Mouse (Mus musculus): Measurements from ENCODE around the gene Mgrn1. TPM values are rescaled to one million over a fixed set of nuclear protein-coding genes. Genes with fewer than 3 reads are reported as not detected.
A peak's percentile ranks its signal among the peaks of the same experiment; 100 is the strongest.

Mgrn1 gene
- total RNA-seq, 2 experiments from 2014 or later, result 213 to 223 TPM

- DNase-seq (ENCODE audit: low spot score in 2 of 2), result no peak
These were observed 20.5 kb downstream of the Mgrn1 start for GRCm38 (mm10) chr16:4906559-4906958.

GRCm38 (mm10) chr16:4907386-4907785, 21.3 kb downstream of the Mgrn1 start:
- DNase-seq (ENCODE audit: low spot score in 2 of 2), result no peak

DNA sequence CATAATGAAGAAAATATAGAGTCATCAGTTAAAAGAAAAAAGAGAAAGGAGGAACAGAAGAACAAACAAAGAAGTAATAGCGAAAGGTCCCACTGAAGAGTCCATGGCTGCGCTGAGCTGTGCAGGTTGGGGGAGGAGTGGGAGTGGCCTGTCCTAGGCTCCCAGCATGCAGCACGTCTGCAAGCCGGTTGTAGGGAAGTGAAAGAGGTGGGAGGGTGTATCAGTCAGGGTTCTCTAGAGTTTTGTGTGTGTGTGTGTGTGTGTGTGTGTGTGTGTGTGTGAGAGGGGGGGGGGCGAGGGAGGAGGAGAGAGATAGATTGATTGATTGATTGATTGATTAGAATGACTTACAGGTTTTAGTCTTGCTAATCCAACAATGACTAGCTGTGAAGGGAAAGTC, 21.9 kb downstream of the Mgrn1 start:
- no peak for DNase-seq (ENCODE audit: low spot score in 2 of 2)

GRCm38 (mm10) chr16:4909745-4910144, 23.7 kb downstream of the Mgrn1 start:
- DNase-seq (ENCODE audit: low spot score in 2 of 2), result no peak

- DNase-seq (ENCODE audit: low spot score in 2 of 2), result no peak
These were observed 24.7 kb downstream of the Mgrn1 start for GRCm38 (mm10) chr16:4910758-4911157.

- no peak for DNase-seq (ENCODE audit: low spot score in 2 of 2)
These were observed 26.1 kb downstream of the Mgrn1 start for GRCm38 (mm10) chr16:4912074-4912648.

- no peak for DNase-seq (ENCODE audit: low spot score in 2 of 2)
These were observed 27.1 kb downstream of the Mgrn1 start for GRCm38 (mm10) chr16:4912907-4913782.

DNA sequence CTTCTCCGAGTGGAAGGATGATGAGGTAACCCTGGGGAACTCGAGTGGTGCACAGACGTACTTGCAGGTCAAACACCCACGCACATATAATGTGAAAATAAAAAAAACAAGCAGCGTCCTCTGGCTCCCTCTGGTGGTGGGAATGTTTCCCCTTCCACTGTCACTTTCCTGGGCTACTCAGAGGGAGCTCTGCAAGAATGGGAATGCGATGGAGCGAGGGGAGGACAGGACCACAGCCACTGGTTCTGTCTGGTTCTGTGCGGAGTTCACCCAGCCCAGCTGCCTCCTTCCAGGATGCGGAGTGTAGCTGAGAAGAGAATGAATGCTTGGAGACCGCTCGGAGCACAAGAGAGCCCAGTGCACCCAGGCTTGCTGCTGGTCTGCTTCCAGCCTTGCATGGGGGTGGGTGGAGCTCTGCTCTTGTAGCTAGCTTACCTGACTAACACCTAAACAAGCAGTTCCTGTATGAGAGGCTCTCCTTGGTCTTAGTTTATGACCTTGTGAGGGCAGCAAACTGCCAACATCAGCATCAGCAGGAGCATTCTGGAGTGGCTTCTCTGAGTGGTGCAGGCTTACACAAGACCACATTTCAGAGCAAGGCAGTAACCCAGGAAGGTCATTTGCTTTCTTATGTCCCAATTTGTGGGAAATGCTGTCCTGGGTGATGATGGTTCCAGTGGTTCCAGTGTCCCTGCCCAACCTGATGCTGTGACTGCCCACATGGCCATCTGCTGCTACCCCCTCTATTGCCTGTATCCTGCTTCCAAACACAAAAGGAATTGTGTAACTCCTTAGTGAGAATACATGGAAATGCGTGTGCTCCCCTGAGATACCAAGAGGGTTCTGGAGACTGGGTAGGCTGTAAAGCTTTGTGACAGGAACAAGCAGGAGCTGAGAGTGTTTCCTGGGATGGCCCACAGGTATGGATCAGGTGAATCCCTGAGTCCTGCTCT, 28.0 kb downstream of the Mgrn1 start:
- peak; percentile 89 to 92 for DNase-seq (ENCODE audit: low spot score in 2 of 2)

- DNase-seq (ENCODE audit: low spot score in 2 of 2), result no peak
These were observed 29.9 kb downstream of the Mgrn1 start for GRCm38 (mm10) chr16:4915931-4916330.

GRCm38 (mm10) chr16:4916608-4917007, 30.6 kb downstream of the Mgrn1 start:
- no peak for DNase-seq (ENCODE audit: low spot score in 2 of 2)

GRCm38 (mm10) chr16:4920556-4920955, 34.5 kb downstream of the Mgrn1 start:
- no peak for DNase-seq (ENCODE audit: low spot score in 2 of 2)

- no peak for DNase-seq (ENCODE audit: low spot score in 2 of 2)
These were observed 36.4 kb downstream of the Mgrn1 start for GRCm38 (mm10) chr16:4922481-4922880.

- DNase-seq (ENCODE audit: low spot score in 2 of 2), result no peak
These were observed 37.9 kb downstream of the Mgrn1 start for GRCm38 (mm10) chr16:4923996-4924395.

DNA sequence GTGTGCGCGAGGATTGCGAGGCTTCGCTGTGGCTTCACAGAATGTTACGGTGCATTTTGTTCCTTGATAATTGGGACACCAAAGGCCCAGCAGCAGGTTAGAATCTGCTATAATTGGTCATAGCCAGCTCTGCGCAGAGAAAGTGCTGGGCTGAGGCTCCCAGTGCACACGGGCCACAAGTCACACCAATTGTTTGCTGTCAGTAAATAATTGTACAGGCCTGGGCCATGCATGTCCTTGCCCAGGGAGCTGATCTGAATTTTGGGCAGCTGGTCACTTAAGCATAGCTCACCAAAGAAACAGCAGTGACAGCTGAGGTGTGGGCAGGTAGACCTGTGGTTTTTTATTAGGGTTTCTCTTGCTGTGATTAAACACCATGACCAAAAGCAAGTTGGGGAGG, 41.9 kb downstream of the Mgrn1 start:
- DNase-seq (ENCODE audit: low spot score in 2 of 2), result no peak

DNA sequence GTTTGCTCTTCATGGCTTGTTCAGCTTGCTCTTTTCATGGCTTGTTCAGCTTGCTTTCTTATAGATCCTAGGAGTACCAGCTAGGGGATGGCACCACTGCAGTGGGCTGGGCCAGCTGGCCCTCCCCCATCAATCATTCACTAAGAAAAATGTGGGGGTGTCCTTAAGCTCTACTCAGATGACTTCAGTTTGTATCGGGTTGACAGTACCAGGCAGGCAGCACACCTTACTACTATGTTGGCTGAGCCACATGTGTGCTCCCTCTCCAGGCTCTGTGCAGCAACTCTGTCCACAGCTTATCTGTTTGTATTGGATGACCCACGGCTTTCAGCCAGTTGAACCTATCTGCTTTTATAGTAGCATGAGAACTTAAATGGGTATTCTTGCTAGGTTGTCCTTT, 42.4 kb downstream of the Mgrn1 start:
- DNase-seq (ENCODE audit: low spot score in 2 of 2), result no peak

DNA sequence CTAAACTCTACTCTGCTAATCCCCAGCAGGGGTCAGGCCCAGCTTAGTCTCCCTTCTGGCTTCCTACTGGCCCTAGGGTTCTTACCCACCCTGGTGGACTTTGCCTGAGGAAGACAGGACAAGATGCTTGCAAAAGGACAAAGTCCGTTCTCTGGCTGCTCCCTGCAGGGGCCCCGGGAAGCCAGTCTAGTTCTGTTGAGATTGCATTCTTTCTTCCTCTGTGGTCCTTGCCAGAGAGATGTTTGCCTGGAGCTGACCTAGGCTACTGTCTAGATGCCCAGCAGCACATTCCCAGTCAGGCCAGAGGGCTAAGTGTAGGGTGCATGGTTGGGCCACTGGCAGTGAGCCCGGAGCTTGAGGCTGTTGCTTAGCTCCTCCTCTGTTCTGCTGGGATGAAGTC, 46.4 kb downstream of the Mgrn1 start:
- no peak for DNase-seq (ENCODE audit: low spot score in 2 of 2)

GRCm38 (mm10) chr16:4935430-4935829, 49.4 kb downstream of the Mgrn1 start:
- DNase-seq (ENCODE audit: low spot score in 2 of 2), result no peak

DNA sequence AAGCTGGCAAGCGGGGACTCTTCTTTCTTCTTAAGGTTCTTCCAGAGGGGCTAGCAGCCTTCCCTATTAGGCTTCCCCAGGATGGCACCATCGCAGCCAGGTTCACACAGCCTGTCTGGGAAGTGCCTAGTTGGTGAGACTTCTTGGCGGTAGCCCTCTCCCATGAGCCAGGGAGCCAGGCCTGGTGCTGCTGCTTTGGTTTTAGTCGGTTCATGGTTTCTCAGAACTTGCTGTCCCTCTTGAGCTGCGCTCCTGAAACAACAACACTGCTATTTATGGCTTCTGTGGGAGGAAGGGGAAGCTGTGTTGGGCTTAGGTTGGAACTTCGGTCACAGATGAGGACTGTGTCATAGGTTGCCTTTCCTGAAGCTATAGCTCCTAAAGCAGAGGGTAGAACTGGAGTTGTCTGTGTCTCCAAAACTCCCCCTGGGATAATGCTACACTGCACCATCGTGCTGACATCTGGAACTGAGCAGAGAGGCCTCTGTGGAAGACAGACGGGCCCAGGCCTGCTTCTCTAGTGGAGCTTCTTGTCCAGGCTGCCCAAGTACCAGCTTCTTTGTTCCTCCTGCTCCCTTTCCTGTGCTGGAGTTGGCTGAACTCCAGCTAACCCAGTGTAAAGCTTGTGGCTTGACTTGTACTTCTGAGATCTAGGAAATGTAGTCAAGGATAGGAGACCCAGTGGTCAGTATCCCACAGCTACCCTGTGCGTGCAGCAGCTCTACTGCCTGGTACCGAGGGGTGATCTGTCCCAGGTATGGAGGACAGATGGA, 50.1 kb downstream of the Mgrn1 start:
- no peak for DNase-seq (ENCODE audit: low spot score in 2 of 2)

GRCm38 (mm10) chr16:4937351-4938190, 51.5 kb downstream of the Mgrn1 start:
- DNase-seq (ENCODE audit: low spot score in 2 of 2), result no peak

DNA sequence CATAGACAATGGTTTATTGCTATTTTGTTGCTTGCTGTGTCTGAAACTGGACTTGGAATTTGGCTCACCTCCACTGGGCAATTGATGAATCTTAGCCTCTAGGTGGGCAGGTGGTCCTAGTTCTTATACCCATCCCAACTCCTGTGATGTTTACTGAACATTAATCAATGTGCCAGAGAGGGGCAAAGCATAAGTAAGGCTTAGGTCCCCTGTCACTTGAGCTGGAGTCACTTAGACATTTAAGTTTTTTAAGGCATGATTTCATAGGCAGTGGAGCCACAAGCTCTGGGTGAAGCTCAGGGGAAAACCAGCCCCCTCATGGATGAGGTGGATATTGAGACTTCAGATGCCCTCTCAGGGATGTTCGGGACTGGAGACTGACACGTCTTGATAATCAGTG, 52.4 kb downstream of the Mgrn1 start, which contains the start of gene Nudt16l1:
Gene Nudt16l1 (plus strand): TSS at position 301 of the 400 bp plus-strand sequence.
- no peak for DNase-seq (ENCODE audit: low spot score in 2 of 2)

All from left cerebral cortex, adult 18-20 months (tissue).